7 mouse cellular contexts compared by ENCODE assay signal in the genomic region with DNA sequence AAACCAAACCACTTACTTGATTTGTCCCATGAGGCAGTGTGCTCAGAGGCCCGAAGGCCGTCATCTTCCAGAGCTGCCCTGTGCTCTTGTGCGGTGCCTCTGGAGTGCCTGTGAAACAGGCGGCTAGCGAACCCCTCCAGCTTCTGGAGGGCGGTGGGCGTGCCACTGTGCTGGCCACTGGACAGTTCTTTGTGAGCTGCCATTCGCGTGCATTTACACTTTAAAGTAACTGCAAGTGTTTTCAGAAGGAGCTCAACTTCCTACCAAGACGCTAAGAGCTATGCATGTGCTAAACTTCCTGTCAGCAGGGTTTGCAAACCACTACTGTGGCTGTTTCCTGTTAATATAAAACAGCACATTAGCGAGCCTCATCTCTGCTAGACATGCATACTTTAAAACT. TPM values are rescaled to one million over a fixed set of nuclear protein-coding genes. Genes with fewer than 3 reads are reported as not detected.
A peak's percentile ranks its signal among the peaks of the same experiment; 100 is the strongest.
DNase-seq lines count a peak whose midpoint lies in the region; ATAC-seq and TF ChIP-seq lines count a peak whose summit lies in the region.

No protein-coding gene starts in this region.

- no peak overlapping the region for H3K4me3 ChIP-seq in MEL (ENCODE audit: control insufficient read depth in 1 of 2, insufficient read depth in 1 of 2, low read depth in 2 of 2, low read length in 2 of 2)
- 0 out of 2 replicates have a peak overlapping the region, but pooled peaks have one; percentile 1 for H3K4me3 ChIP-seq in heart, embryonic 12.5 days
- H3K4me3 ChIP-seq in kidney, embryonic 14.5 days (ENCODE audit: low read length), result no peak overlapping the region
- peak overlapping the region; percentile 8; the same call in 1 of the 2 replicates for H3K4me3 ChIP-seq in stomach, postnatal 0 days (ENCODE audit: low read depth, low read length)

- H3K36me3 ChIP-seq in MEL (ENCODE audit: control insufficient read depth in 1 of 2, insufficient read depth in 2 of 2, low read length in 2 of 2), result peaks cover 0 to 32% of the 10 kb centered on the region in 2 experiments; a peak in 2 of 4 replicates
- no peaks in the 10 kb centered on the region for H3K36me3 ChIP-seq in heart, embryonic 12.5 days
- no peaks in the 10 kb centered on the region for H3K36me3 ChIP-seq in kidney, embryonic 14.5 days (ENCODE audit: control insufficient read depth, insufficient read depth, low read length)
- no peaks in the 10 kb centered on the region for H3K36me3 ChIP-seq in stomach, postnatal 0 days (ENCODE audit: control insufficient read depth, insufficient read depth, low read length)

- H3K27ac ChIP-seq in MEL (ENCODE audit: control insufficient read depth, low read depth, low read length), result no peak overlapping the region
- peak overlapping the region; percentile 49; the same call in 1 of the 2 replicates for H3K27ac ChIP-seq in heart, embryonic 12.5 days (ENCODE audit: poor library complexity, severe bottlenecking)
- H3K27ac ChIP-seq in kidney, embryonic 14.5 days (ENCODE audit: low read depth, low read length), result peak overlapping the region; percentile 62; the same call in 1 of the 2 replicates
- H3K27ac ChIP-seq in stomach, postnatal 0 days (replicated peaks), result peak overlapping the region; percentile 56; the same call in 1 of the 2 replicates

- no peak for TF ChIP-seq RAD21 in MEL (IDR thresholded peaks at IDR 0.05; ENCODE audit: low read depth, low read length)

- H3K27me3 ChIP-seq in MEL (ENCODE audit: control insufficient read depth in 1 of 2, insufficient read depth in 2 of 2, low read length in 2 of 2), result no peaks in the 10 kb centered on the region
- H3K27me3 ChIP-seq in heart, embryonic 12.5 days (replicated peaks), result no peaks in the 10 kb centered on the region
- H3K27me3 ChIP-seq in kidney, embryonic 14.5 days (ENCODE audit: control insufficient read depth, insufficient read depth, low read length), result no peaks in the 10 kb centered on the region
- H3K27me3 ChIP-seq in stomach, postnatal 0 days (ENCODE audit: control insufficient read depth, insufficient read depth, low read length), result no peaks in the 10 kb centered on the region

- H3K4me1 ChIP-seq in MEL (ENCODE audit: control insufficient read depth in 1 of 2, insufficient read depth in 2 of 2, low read length in 2 of 2), result peaks cover 15 to 19% of the 10 kb centered on the region in 2 experiments
- H3K4me1 ChIP-seq in heart, embryonic 12.5 days (replicated peaks), result peaks cover 16% of the 10 kb centered on the region
- H3K4me1 ChIP-seq in kidney, embryonic 14.5 days (ENCODE audit: control insufficient read depth, insufficient read depth, low read length), result peaks cover 6% of the 10 kb centered on the region; the same call in 1 of the 2 replicates
- H3K4me1 ChIP-seq in stomach, postnatal 0 days (replicated peaks; ENCODE audit: control insufficient read depth, insufficient read depth), result peaks cover 3% of the 10 kb centered on the region; the same call in 1 of the 2 replicates

- TF ChIP-seq POLR2A in MEL (IDR thresholded peaks at IDR 0.05; ENCODE audit: control insufficient read depth in 1 of 2, insufficient read depth in 1 of 2, low read depth in 1 of 2, low read length in 2 of 2, poor library complexity in 1 of 2), result no peak

- no peak for TF ChIP-seq EP300 in MEL (IDR thresholded peaks at IDR 0.05; ENCODE audit: low read depth in 1 of 2, low read length in 2 of 2)
- no peak for TF ChIP-seq EP300 in stomach, postnatal 0 days (optimal IDR thresholded peaks at IDR 0.05)

- TF ChIP-seq CTCF in MEL (IDR thresholded peaks at IDR 0.05 in 2 of 3, conservative IDR thresholded peaks at IDR 0.05 in 1 of 3; ENCODE audit: control insufficient read depth in 1 of 3, insufficient read depth in 1 of 3, low read depth in 2 of 3, low read length in 3 of 3, poor library complexity in 1 of 3, severe bottlenecking in 1 of 3), result no peak
- TF ChIP-seq CTCF in stomach, postnatal 0 days (IDR thresholded peaks at IDR 0.05; ENCODE audit: low read depth), result no peak

- no peak for DNase-seq in MEL (ENCODE audit: low read depth, low spot score)
- peak; percentile 65 for DNase-seq in embryo, embryonic 10 days (ENCODE audit: low spot score)
- DNase-seq in lung, postnatal 36 days, result peak; percentile 40
- DNase-seq in stomach, postnatal 0 days (ENCODE audit: low spot score), result no peak
- no peak for DNase-seq in urinary bladder, postnatal 14 days (ENCODE audit: low spot score)

- no peaks in the 10 kb centered on the region for H3K9me3 ChIP-seq in MEL (replicated peaks; ENCODE audit: insufficient read depth, low read length)
- no peaks in the 10 kb centered on the region for H3K9me3 ChIP-seq in heart, embryonic 12.5 days (replicated peaks)
- H3K9me3 ChIP-seq in kidney, embryonic 14.5 days (ENCODE audit: control insufficient read depth, low read length), result no peaks in the 10 kb centered on the region
- H3K9me3 ChIP-seq in stomach, postnatal 0 days (ENCODE audit: control insufficient read depth, low read length), result no peaks in the 10 kb centered on the region

- H3K4me2 ChIP-seq in heart, embryonic 12.5 days, result peak overlapping the region; percentile 50
- peak overlapping the region; percentile 35 for H3K4me2 ChIP-seq in kidney, embryonic 14.5 days (replicated peaks; ENCODE audit: low read depth, low read length)
- peak overlapping the region; percentile 43 for H3K4me2 ChIP-seq in stomach, postnatal 0 days (replicated peaks; ENCODE audit: low read depth)

- ATAC-seq in heart, embryonic 12.5 days (ENCODE audit: insufficient number of reproducible peaks, low FRiP score), result no peak
- no peak for ATAC-seq in kidney, embryonic 14.5 days (ENCODE audit: low FRiP score, low TSS enrichment)
- 0 out of 2 replicates have a peak, but pooled peaks have one; percentile 59 for ATAC-seq in stomach, postnatal 0 days (ENCODE audit: low FRiP score, low TSS enrichment)

- H3K79me2 ChIP-seq in MEL (ENCODE audit: control insufficient read depth, insufficient read depth, low read length, poor library complexity), result peaks cover 2% of the 10 kb centered on the region; the same call in 1 of the 2 replicates

- 12% methylated on average over 11 of the region's 11 CpGs for WGBS in heart, embryonic 12.5 days
- WGBS in kidney, embryonic 14.5 days, result 20% methylated on average over 11 of the region's 11 CpGs
- whole genome bisulfite sequencing in stomach, postnatal 0 days, result 22% methylated on average over 11 of the region's 11 CpGs

- H3K9ac ChIP-seq in MEL (ENCODE audit: control insufficient read depth, low read depth, low read length, poor library complexity, severe bottlenecking), result peak overlapping the region; percentile 18; the same call in 1 of the 2 replicates
- no peak overlapping the region for H3K9ac ChIP-seq in heart, embryonic 12.5 days
- peak overlapping the region; percentile 20; the same call in 1 of the 2 replicates for H3K9ac ChIP-seq in kidney, embryonic 14.5 days (ENCODE audit: low read depth, low read length)
- peak overlapping the region; percentile 45; the same call in 1 of the 2 replicates for H3K9ac ChIP-seq in stomach, postnatal 0 days (ENCODE audit: low read length)

TF ChIP-seq in MEL, 35 proteins besides CTCF, POLR2A, EP300 and RAD21:
- TF ChIP-seq RCOR1 (IDR thresholded peaks at IDR 0.05; ENCODE audit: low read depth, low read length) (no peak), ZC3H11A (IDR thresholded peaks at IDR 0.05; ENCODE audit: low read depth, low read length) (no peak), E2F4 (IDR thresholded peaks at IDR 0.05; ENCODE audit: borderline replicate concordance, low read depth, low read length) (no peak), MYB (IDR thresholded peaks at IDR 0.05; ENCODE audit: low read depth, low read length) (no peak), NELFE (IDR thresholded peaks at IDR 0.05; ENCODE audit: low read depth, low read length) (no peak), USF2 (IDR thresholded peaks at IDR 0.05; ENCODE audit: borderline replicate concordance in 1 of 2, insufficient read depth in 1 of 2, low read depth in 1 of 2, low read length in 2 of 2) (no peak), MYC (IDR thresholded peaks at IDR 0.05; ENCODE audit: low read depth, low read length) (no peak), GATA1 (IDR thresholded peaks at IDR 0.05; ENCODE audit: low read depth, low read length) (no peak), MAZ (IDR thresholded peaks at IDR 0.05; ENCODE audit: low read depth, low read length) (no peak)
TF ChIP-seq in MEL: peak in this region for 0.

RNA-seq across cellular contexts. Expression of a gene that starts 31.7 kb away (rescaled TPM):
- total RNA-seq in MEL (2012; rRNA removed), result 15.5 and 16.5 TPM in 2 replicates
- polyA plus RNA-seq in MEL (2012; ENCODE audit: insufficient read depth in 1 of 2, insufficient read length in 2 of 2, low read depth in 1 of 2, low replicate concordance in 2 of 2, missing spikeins in 1 of 2), result 10 to 100 TPM; 31.8 to 55.6 TPM
- 64.8 and 66.0 TPM in 2 replicates for polyA plus RNA-seq in heart, embryonic 12.5 days (2016; fragmentation: Nextera tagmentation; extraction: Ambion mirVana)
- 29.3 and 65.2 TPM in 2 replicates for polyA plus RNA-seq in kidney, embryonic 14.5 days (2014; fragmentation: Nextera tagmentation; extraction: Ambion mirVana)
- polyA plus RNA-seq in stomach, postnatal 0 days (2015; fragmentation: Nextera tagmentation; extraction: Ambion mirVana), result 27.8 and 28.8 TPM in 2 replicates

Comparison
In these comparisons a context has a peak if more than half of its experiments do, and no peak if none do; other contexts are left out.
1. DNase-seq: peak in embryo, embryonic 10 days (single experiment) and lung, postnatal 36 days (single experiment); none in MEL (single experiment), stomach, postnatal 0 days (single experiment) and urinary bladder, postnatal 14 days (single experiment).
2. H3K4me3 ChIP-seq: peak in heart, embryonic 12.5 days (single experiment) and stomach, postnatal 0 days (single experiment); none in MEL (0 of 2) and kidney, embryonic 14.5 days (single experiment).
3. Peak in every context shown above with its lines, with median percentiles within 50 percentile points of each other: H3K4me2 ChIP-seq.